Mouse (Mus musculus): ENCODE measurements at regions not wholly inside any gene's neighbourhood (a gene's known extent, or its start where the extent isn't known, plus 50 kb on each side); places are given as distances from the start of the nearest gene placed in this dataset.

DNA sequence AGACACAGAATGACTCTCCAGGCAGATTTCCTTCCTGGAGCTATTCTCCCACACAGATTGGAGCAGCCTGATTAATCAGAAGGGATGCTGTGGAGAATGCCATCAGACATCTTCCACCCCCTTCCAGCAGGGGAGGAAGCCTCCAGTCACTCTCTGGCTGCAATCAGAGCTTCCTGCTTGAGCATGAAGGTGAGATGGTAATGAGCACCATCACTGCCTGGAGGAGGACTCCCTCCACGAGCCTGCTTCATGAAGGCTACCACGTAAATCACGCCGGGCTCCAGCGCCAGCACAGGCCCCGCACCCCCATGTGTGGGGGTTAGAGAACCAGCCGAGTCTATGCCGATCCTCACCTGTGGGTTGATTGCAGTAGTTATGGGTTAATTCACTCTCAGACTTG lies 321.7 kb upstream of the Zmiz1 start:
- DNase-seq, result peak; percentile 23

DNA sequence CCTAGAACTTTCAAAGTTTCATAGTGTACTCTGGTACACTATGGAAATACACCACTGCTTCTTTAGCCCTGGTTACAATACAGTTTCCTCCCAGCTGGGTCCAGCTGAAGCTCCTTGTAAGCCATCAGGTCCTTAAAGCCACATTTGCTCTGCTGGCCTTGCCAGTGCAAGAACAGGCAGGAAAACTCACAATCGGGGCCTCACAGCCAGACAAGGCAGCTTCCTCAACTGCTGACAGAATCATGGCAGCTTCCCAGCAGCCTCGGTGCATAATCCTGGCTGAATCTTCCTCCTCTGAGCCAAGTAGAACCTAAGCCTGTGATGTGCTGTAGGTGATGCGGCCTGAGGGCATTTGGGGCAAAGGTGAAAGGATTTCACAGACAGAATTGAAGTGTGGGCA lies 320.5 kb upstream of the Zmiz1 start:
- no peak for DNase-seq

DNA sequence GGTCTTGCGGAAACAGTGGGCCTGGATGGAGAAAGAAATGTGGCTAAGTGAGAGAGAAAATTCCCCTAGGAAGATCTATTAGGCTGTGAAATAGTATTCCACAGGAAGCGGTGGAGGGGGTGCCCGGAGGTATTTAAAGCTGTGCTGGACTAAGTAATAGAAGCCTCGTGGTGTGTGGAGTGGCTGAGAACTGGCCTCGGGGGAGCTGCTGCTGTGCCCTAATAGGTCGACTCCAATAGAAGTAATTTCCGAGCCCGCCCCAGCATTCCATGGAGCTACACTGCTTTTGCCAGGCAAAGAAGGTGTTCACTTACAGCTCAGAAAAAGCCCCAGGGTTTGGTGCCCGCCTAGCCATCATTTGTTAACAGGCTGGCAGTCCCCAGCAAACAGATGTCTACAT lies 317.1 kb upstream of the Zmiz1 start:
- no peak for DNase-seq

DNA sequence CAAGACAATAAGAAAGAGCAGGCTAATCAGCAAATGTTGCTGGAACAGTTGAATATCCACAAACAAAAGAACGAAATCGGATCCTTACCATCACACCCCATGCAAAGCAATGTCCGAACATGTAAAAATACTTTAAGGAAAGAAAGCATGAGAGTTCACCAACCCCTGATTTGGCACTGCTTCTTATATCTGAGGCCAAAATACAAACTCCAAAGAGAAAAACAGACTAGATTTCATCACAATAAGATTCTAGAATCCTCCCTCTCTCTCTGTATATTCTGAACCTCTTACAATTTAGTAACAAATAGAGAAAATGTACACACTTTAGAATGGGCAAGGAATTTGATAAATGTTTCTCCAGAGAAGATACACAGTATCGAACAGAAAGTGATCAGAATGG lies 315.9 kb upstream of the Zmiz1 start:
- no peak for DNase-seq

DNA sequence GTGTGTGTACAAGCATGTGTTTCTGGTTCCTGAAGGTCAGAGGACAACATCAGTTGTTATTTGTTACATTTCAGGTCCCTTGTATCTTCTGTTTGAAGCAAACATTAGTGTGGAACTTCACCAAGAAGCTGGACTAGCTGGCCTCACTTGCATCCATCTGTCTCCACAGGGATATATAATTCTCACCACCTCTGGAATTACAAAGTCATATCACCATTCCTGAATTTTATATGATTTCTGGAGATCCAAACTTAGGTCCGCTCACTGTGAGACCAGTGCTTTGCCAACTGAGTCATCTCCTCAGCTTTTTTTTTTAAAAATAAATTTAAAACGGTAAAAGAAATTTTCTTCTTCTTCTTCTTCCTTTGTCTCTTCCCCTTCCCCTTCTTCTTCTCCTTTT lies 311.3 kb upstream of the Zmiz1 start:
- no peak for DNase-seq

DNA sequence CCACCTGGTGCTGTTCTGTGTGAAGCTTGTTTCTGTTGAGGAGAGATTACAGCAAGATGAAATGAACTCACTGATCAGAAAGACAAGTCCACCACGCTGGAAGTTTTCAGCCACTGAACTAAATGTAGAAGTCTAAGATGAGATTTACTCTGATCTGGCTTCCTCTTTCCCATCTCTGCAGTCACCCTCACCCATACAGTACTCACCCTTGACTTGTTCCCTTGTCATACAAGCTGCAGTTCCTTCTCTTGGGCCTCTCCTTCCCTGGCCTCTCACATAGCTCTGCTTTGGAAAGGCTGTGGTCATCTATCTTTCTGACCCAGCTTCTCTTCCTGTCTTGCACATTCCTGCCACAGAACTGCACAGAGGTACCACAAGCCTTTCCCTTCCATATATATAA lies 308.0 kb upstream of the Zmiz1 start:
- DNase-seq, result no peak

DNA sequence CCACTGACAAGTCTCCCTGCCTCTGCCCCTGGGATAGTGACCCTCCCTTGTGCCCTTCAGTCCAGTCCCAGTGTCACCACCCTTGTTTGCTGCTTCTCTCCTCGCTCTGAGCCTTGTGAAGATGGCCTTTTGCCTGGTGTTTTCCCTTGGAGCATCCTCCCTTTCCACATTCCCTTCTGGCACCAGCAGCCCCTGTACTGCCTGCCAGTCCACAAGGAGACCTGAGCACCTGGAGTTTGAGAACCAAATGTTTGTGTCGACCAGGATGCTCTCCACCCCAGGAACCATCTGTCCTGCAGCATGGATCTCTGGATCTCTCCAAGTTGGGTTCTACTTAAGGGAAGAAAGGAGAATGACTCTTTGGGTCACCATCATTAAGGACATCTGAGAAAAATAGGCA lies 307.5 kb upstream of the Zmiz1 start:
- no peak for DNase-seq

DNA sequence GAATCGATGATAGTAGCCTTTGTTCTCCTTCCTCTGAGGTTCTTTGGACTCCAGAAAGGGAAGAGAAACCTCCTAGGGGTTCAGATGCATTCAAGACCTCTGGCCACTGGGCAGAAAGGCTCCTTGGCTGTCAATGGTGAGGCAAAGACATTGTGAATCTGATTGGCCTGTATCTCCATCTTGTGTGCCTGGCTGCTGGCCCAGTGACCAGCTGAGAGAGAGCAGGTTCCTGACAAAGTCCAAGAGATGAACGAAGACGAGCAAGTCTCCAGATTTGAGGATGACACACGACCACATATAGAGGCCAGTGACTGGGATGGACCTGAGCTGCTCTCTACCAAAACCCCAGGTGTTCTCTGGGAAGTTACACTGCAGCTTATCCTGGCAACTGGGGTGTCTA lies 305.4 kb upstream of the Zmiz1 start:
- no peak for DNase-seq

DNA sequence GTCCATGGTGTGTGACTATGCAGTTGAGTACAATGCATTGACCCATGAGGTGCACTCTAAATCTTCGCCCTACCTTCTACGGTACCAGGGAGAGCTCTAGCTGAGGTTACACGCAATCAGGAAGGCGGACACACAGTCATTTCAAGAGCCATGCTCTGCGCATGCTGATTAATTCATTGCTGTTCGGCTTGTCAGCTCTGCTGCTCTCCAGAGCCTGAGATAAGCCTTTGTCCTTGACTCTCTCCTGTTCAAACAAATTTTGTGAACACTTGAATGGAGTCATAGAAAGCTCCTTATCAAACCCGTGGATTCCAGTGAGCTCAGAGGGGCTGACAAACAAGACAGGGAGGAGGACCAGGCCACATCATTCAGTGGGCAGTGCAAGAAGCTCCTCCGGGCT lies 304.8 kb upstream of the Zmiz1 start:
- no peak for DNase-seq

DNA sequence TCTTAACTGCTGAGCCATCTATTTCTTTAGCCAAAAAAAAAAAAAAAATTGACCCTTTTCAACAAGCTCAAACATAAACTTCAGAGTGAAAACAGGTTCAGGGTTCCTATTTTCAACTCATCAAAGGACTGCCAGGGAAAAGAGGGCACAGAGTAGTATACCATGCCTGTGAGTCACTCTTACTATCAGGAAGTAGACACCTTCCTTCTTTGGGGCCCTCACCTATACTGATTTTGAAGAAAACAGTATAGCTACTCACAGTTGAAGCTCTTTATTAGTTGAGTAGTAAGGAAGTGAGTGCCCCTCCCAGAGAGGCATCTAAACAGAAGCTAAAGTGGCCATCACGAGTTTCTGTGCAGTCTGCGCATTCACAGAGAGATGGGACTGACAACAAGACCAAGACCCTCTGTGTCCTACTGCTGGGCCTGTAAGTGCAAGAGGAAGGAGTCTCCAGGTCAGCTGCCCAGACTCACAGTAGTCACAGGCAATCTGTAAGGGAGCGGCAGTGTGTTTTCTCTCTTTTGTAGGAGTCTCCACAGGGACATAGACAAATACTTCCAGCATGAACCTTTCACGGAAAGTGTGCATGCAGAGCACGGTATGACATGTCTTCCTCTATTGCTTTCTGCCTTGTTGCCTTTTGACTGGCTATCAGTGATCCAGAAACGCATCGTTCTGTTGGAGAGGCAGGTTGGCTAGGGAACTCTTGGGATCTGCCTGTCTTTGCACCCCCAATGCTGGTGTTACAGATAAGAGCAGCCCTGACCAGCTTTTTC lies 303.8 kb upstream of the Zmiz1 start:
- DNase-seq, result no peak

DNA sequence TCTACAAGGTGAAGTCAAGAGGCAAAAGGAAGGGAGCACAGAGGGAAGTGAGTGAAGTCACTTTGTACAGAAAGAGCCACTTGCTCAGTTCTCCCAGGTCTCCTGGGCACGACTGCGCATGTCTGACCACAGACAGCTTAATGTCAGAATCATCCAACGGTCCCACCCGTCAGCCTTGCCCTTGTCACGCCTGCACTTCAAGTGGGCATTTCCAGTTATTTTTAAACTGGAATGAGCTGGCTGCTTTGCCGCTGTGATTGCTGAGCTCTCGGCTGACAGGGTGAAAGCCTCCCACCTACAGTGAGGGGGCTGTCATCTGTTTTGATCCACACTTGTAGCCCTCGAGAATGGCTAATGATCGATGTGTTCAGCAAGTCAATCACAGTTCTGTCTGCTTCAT lies 302.8 kb upstream of the Zmiz1 start:
- no peak for DNase-seq

DNA sequence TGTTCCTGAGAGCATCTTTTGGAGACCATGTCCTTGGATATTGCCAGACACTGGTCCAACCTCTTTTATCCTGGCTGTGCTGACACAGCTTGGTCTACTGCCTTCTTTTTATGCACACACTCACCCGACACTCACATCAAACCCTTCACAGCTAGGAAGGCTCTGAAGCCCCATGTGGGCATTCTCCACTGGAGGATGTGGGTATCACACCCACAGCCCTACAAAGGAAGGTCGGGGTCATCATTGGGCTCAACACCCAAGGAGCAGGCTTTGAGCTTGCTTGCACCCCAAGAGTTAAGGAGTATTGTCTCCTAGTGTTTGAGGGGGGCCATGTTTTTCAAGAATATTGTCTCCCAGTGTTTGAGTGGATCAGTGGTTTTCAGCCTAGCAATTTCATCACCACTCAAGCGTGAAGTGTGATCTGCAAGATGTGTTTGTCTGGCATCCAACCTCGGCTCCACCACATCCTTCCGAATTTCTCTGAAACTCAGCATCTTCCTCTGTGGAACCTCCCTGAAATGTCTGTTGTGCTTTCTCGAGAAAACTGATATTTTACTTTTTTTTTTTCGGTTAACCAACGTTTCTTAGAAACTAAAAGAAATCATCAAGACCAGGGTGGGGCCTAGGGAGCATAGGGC lies 297.2 kb upstream of the Zmiz1 start:
- DNase-seq, result no peak

DNA sequence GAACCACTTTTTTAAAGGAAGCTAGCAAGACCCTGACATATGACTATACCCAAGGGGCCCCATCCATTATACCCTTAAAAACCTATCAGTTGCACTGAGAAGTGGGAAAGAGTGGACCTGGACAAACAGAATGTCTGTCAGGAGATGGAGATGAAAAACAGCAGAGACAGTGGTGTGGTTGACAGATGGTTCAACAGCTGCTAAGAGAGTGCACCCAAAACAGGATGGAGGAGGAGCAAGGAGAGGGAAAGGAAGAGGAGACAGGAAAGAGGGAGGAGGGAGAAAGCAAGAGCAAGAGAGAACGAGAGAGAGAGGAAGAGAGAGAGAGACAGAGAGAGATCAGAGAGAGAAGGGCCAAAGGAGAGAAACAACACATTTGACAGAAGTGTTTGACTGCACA lies 292.8 kb upstream of the Zmiz1 start:
- DNase-seq, result no peak

DNA sequence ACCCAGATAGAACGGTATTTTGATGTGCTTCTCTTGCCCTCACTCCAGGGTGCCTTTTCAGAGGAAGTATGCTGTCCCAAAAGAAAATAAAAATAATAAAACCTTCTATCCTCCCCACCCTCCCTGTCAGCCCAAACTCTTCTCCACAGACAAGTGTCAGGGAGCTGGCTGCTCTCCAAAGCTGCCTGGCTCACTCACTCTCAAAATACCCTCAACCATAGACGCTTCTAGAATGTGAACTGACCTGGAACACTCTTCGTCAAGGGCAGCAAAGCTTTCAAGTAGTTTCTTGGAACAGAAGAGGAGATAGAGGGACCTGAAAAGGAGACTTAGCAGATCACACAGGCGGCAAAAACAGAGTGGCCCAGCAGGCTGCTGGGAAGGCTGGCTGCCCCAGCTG lies 291.4 kb upstream of the Zmiz1 start:
- no peak for DNase-seq

DNA sequence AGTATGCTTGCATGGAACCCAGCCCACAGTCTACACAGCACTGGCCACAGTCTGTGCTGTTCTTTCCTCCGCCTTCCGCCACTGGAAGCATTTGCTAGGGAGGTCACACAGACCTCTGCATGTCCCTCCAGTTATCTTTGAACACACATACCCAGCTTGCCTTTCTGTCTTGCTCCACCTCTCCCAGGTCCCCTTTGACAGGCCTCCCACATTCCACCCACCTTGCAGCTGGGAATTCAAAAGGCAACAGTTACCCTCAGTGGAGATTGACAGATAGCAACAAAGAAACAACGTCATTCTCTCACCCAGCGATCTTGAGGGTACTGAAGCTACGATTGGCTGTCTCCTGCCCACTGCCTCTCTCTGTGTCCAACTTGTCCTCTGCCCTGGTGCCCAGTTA lies 290.7 kb upstream of the Zmiz1 start:
- DNase-seq, result peak; percentile 59

DNA sequence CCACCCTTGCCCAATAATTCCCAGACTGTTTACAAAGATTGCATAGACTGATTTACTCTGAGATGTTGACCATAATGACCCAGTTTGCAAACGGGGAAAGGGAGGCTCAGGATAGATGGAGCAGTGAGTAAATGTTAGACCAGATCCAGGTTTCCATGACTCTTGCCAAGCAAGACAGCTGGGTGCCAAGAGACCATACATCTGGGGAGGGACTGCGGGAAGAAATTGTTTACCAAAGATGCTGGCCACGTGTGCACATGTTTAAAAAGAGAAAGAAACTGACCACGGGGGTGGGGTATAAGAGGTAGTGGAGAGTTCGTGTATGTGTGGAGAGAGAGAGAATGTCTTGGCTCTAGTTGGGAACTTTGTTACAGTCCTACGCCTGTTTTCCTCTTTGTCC lies 285.7 kb upstream of the Zmiz1 start:
- DNase-seq, result no peak

DNA sequence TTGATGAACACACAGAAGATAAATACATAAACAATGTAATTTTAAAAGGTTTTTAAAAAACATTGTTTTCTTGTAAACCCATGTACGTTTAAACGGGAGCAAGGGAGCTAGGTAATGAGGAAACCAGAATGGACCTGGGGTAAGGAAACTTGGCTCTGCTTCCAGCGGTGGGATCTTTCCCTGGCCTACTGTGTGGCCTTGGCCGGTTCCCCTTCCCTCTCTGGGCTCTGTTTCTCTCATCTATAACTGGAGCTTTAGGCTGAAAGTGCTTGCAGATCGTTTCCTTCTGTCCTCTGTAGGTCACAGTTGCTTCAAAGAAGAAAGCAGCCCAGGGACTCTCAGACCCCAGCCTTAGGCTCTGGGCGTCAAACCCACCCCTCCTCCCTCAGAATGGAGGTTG lies 285.1 kb upstream of the Zmiz1 start:
- DNase-seq, result no peak

DNA sequence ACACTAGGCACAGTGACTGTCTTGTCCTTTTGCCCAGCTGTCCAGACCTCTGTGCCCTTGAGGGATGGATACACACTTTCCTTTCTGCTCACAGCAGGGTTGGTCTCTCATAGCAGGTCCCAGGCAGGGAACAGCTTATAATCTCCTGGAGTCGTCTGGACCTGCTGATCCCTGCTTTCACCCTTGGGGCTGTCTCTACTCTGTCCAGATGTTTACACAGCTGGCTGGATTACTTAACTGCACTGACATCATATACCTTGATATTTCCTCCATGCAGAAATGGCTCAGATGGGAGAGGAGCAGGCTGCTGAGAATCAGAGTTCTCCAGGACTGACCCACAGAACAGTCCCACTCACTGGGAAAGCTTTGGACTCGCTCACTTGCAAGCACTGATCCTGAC lies 284.6 kb upstream of the Zmiz1 start:
- no peak for DNase-seq

DNA sequence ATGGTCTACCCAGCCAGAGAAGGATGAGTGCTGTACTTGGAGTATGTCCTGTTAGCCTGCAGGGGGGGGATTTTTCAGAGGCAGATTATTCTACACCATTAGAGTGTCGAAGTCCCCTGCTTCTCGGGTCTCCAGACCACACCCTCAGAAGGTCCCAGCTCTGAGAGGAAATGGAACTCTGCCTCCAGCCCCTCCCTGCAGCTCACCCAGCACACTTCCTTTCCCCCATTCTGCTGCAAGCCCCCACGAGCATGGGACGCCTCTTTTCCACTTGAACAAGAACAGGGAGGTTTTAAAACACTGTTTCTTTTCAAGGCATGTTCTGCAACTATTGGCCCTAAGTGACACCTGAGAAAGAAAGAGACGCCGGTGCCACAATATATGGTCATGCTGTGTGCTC lies 282.8 kb upstream of the Zmiz1 start:
- no peak for DNase-seq

DNA sequence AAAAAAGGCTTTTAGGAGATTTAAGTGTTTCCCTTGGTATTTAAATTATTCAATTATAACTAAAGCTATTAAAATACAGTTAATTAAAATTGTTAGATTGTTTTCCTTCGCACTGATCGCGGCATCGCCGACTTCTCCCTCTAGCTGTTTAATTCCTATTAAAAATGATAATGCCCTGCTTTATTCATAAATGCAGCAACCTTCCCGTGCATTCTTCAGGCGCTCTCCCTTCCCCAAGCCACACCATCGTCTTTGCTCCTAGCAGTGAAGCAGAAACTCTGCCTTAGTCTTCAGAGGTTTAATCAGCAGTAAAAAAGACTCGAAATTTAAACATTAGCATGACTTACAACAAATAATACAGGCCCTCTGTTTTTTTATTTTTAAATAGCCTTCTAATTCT lies 278.9 kb upstream of the Zmiz1 start:
- DNase-seq, result no peak

DNA sequence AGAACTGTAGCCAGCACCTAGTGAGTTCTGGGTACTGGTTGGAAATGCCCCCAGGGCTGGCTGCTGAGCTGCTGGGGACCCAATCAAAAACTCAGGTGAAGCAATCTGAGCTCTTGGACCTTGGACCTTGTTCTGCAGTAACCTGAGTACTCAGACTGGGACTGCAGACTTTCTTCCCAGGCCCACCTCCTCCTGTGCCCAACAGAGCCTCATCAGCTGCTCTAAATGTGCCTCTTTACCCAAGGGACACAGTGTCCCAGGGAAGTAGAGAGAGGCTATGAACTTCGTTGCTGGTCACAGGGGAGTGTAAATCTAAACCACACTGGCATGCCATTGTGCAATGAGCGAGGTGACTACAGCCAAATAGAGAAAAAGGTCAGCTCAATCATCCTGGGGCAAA lies 277.6 kb upstream of the Zmiz1 start:
- no peak for DNase-seq

DNA sequence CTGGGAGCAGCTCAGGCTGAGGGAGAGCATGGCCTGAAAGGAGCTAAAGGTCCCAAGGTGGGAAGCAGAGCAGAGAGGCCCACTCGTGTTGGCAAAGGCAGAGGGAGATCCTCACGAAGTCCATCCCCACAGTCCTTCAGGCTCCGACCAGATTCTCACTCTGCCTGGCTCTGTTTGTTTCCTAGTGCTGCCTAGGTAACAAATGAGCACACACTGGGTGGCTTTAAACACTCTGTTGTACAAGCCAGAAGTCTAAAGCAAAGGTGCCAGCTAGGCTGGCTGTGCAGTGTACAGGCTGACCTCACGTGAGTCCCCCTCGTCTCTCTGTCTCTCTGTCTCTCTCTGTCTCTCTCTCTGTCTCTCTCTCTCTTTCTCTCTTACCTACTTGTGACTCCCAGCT lies 274.9 kb upstream of the Zmiz1 start:
- no peak for DNase-seq

DNA sequence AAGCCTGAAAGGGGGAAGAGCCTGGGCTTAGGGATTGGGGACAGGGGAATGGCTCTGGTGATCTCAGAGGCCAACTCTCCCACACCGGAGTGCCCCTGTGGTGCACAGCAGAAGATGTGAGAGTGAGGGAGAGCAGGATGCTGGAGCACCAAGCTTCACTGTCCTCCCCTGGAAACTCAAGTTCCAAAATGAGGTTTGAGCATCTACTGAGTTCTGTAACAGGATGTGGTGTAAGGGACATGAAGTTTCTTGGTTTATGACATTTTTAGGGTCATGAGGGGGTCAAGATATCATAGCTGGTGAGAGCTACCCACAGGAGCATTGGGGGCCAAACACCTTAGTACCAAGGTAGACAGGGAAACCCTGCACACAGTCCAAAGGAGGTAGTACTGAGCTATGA lies 274.1 kb upstream of the Zmiz1 start:
- DNase-seq, result no peak

DNA sequence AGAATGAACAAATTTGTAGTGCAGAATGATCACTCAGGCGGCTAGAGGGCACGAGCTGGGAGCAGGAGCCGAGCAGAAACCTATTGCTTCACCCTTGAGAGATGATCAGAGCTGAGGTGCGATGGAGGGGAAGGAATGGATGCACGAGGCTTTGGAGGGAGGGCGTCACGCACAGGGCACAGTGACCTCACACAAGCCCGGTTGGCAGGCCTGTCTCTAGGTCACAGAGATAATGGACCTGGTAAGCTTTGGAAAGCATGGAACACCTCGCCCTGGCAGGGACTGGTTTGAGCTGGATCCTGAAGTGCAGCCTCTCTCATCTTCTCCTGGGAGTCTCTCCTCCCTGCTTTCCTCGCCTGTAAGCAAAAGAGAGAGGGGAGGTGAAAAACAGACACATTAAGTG lies 273.4 kb upstream of the Zmiz1 start:
- DNase-seq, result no peak
